Mouse (Mus musculus) thymus, adult 2 months (tissue): Measurements from ENCODE around the gene Hapln3.

Experiments used
- CTCF ChIP-seq: fragments of 200-500 bp; IDR thresholded peaks from 2 replicates; pipeline ENCODE4 v1.5.1; 2012; ENCODE audit warnings: mild to moderate bottlenecking, control low read depth, low read length, moderate library complexity, borderline replicate concordance; ENCODE audit not compliant: control insufficient read depth, poor library complexity, insufficient read depth; ENCODE audit errors: extremely low read depth
- POLR2A ChIP-seq: fragments of 200-500 bp; IDR thresholded peaks from 2 replicates; pipeline ENCODE4 v1.6.1; 2012; ENCODE audit warnings: mild to moderate bottlenecking, low read length, control low read depth, moderate library complexity; ENCODE audit not compliant: control insufficient read depth, poor library complexity, insufficient read depth; ENCODE audit errors: extremely low read depth

- TF ChIP-seq POLR2A (no peak), CTCF (no peak)
Observed at GRCm38 (mm10) chr7:79068231-79068630, 62.6 kb downstream of the Hapln3 start.
